Mouse (Mus musculus): ENCODE results near the gene B4galnt3.

- TF ChIP-seq POLR2A (IDR thresholded peaks at IDR 0.05; ENCODE audit: insufficient read length, low read depth) = no peak
- TF ChIP-seq POLR2AphosphoS2 (IDR thresholded peaks at IDR 0.05; ENCODE audit: insufficient read length, low read depth) = no peak
- TF ChIP-seq CEBPB (IDR thresholded peaks at IDR 0.05; ENCODE audit: insufficient read depth, poor library complexity, severe bottlenecking) = no peak
- no peak for TF ChIP-seq USF1 (IDR thresholded peaks at IDR 0.05; ENCODE audit: low read depth)
- TF ChIP-seq REST (IDR thresholded peaks at IDR 0.05; ENCODE audit: insufficient read depth, insufficient read length) = no peak
Measured at GRCm38 (mm10) chr6:120194963-120195362, 99.4 kb downstream of the B4galnt3 start.
